Mouse (Mus musculus) heart, embryonic 15.5 days (tissue): ENCODE measurements around the gene Rmnd5b. TPM values are rescaled to one million over a fixed set of nuclear protein-coding genes. Genes with fewer than 3 reads are reported as not detected.
A peak's percentile ranks its signal among the peaks of the same experiment; 100 is the strongest.

Source experiments
- ATAC-seq: fragments of 200-750 bp; cut with Nextera tagmentation; replicated peaks from 2 replicates; pipeline ENCODE4 v1.8.0; 2017; ENCODE audit warnings: low read depth, moderate TSS enrichment; ENCODE audit not compliant: insufficient number of reproducible peaks, insufficient read depth, low FRiP score
- H3K27ac ChIP-seq: fragments of 300-500 bp; sonication (generic); 2 replicates; pipeline ENCODE4 v1.5.1; 2015; ENCODE audit warnings: mild to moderate bottlenecking, inconsistent platforms
- H3K27me3 ChIP-seq: fragments of 300-500 bp; sonication (generic); 2 replicates; pipeline ENCODE4 v1.6.1; 2015; ENCODE audit warnings: inconsistent platforms
- H3K36me3 ChIP-seq: fragments of 300-500 bp; sonication (generic); 2 replicates; pipeline ENCODE4 v1.6.1; 2015; ENCODE audit warnings: mild to moderate bottlenecking, inconsistent platforms
- H3K4me1 ChIP-seq: fragments of 300-500 bp; sonication (generic); replicated peaks from 2 replicates; pipeline ENCODE4 v1.6.1; 2015; ENCODE audit warnings: inconsistent platforms
- H3K4me2 ChIP-seq: fragments of 300-500 bp; sonication (generic); 2 replicates; pipeline ENCODE4 v1.6.1; 2015; ENCODE audit warnings: inconsistent platforms, mild to moderate bottlenecking, moderate library complexity
- H3K4me3 ChIP-seq: fragments of 300-500 bp; sonication (generic); 2 replicates; pipeline ENCODE4 v1.5.1; 2015; ENCODE audit warnings: mild to moderate bottlenecking, inconsistent platforms
- H3K9ac ChIP-seq: fragments of 300-500 bp; sonication (generic); 2 replicates; pipeline ENCODE4 v1.6.1; 2015; ENCODE audit warnings: mild to moderate bottlenecking, inconsistent platforms
- H3K9me3 ChIP-seq: fragments of 300-500 bp; sonication (generic); replicated peaks from 2 replicates; pipeline ENCODE4 v1.6.1; 2016; ENCODE audit warnings: inconsistent platforms
- WGBS: fragments of 180-500 bp; shearing (Covaris S2); methylation state at CpG from one replicate; pipeline ENCODE4 v1.1.7; 2015; ENCODE audit warnings: mixed read lengths; 5-methylcytosine and 5-hydroxymethylcytosine counted together
- polyA plus RNA-seq: library from polyadenylated mRNA; unstranded; fragments of >200 nt; fragmentation: Nextera tagmentation; extraction: Ambion mirVana; gene quantifications from 2 replicates; pipeline ENCODE4 v1.2.1, GENCODE M21; 2015

Rmnd5b gene
- polyA plus RNA-seq, 1 experiment from 2014 or later = 25.6 TPM

DNA sequence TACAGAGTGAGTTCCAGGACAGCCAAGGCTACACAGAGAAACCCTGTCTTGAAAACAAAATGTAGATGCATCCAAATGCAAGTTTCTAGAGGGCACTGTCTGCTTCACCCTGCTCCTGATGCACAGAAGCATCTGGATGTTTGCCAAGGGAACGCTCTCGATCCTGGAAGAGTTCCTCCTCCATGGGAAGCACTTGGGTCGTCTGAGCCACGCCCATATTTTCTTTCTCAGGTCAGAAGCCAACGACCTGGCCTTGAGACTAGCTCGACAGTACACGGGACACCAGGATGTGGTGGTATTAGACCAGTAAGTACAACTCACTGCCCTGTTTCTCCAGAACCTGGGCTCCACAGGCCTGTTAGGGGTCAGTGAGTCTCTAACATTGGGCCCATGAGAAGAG lies 44.5 kb downstream of the Rmnd5b start:
- 49% methylated on average over 7 of the region's 7 CpGs for WGBS
- Histone ChIP-seq H3K27ac (no peak overlapping the region), H3K9me3 (no peaks in the 10 kb centered on the region), H3K4me2 (no peak overlapping the region), H3K4me3 (no peak overlapping the region), H3K9ac (no peak overlapping the region), H3K27me3 (no peaks in the 10 kb centered on the region), H3K4me1 (peaks cover 5% of the 10 kb centered on the region; the same call in 1 of the 2 replicates), H3K36me3 (peaks cover 83% of the 10 kb centered on the region)
- no peak for ATAC-seq

DNA sequence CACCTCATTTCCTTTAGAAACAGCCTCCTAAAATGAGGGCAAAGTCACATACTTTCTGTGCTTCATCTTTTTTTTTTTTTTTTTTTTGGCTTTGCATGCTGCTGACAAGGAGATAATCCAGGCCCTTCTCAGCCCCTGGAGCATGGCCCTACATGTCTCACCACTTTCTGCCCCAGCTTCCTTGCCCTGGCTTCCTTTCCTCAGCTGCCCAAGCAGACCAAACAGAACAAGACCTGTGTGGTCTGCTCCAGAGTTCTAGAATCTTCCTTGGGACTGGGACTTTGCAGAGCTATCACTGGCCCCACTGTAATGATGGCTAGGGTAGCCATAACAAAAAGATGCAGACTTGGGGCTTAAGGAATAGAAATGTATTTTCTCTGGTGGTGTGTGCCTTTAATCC lies 45.7 kb downstream of the Rmnd5b start:
- Histone ChIP-seq H3K27ac (no peak overlapping the region), H3K4me1 (peaks cover 15% of the 10 kb centered on the region), H3K36me3 (peaks cover 72% of the 10 kb centered on the region), H3K9ac (no peak overlapping the region), H3K4me3 (no peak overlapping the region), H3K27me3 (no peaks in the 10 kb centered on the region), H3K9me3 (no peaks in the 10 kb centered on the region), H3K4me2 (no peak overlapping the region)
- ATAC-seq = no peak

DNA sequence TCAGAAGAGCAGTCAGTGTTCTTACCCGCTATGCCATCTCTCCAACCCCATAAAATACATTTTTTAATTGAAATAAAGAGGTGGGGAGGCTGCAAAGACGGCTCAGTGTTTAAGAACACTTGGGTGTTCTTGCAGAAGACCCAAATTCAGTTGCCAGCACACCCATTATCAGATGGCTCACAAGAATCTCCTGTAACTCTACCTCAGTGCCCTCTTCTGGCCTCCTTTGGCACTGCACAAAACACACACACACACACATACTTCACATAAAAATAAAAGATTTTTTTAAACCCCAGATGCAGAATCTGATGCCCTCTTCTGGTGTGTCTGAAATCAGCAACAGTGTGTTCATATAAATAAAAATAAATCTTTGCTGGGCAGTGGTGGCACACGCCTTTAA lies 46.9 kb downstream of the Rmnd5b start:
- H3K4me1 ChIP-seq = peaks cover 17% of the 10 kb centered on the region
- H3K36me3 ChIP-seq = peaks cover 62% of the 10 kb centered on the region
- H3K9me3 ChIP-seq = no peaks in the 10 kb centered on the region
- no peak overlapping the region for H3K4me2 ChIP-seq
- H3K4me3 ChIP-seq = no peak overlapping the region
- H3K9ac ChIP-seq = no peak overlapping the region
- no peak for ATAC-seq
- no peak overlapping the region for H3K27ac ChIP-seq
- no peaks in the 10 kb centered on the region for H3K27me3 ChIP-seq
- WGBS = 94% methylated on average over 3 of the region's 3 CpGs

DNA sequence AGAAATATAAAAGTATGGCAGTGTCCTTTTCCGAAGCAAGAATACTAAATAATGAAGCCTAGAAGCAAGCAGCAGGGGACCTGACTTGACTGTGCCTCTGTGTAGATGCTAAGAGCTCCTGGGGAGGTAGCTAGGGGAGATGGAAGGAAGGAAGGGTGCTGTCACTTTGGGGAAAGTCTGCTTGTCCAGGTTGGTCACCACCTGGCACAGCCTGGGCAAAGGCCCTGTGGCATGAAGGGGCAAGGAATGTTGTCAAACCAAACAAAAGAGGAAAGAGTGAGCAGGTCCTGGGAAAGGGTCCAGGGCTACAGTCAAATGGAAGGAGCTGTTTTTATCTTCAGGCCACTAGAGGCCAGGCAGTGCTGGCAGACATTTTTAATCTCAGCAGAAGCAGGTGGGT lies 48.6 kb downstream of the Rmnd5b start:
- Histone ChIP-seq H3K9me3 (no peaks in the 10 kb centered on the region), H3K36me3 (peaks cover 44% of the 10 kb centered on the region)

DNA sequence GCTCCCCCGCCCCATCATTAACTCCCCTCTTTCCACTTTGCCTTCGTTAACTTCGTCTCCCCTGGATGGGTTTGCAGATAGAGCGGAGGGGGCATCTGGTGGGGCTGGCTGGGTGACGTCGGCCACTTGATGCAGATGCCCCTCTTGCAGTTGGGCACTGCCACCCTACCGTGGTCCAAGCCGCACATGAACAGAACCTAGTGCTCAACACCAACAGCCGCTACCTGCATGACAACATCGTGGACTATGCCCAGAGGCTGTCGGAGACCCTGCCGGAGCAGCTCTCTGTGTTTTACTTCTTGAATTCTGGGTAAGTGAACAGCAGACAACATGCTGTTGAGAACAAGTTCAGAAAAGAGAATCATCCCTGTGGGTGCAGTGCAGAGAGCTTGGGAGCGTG lies 49.3 kb downstream of the Rmnd5b start:
- no peak overlapping the region for H3K4me2 ChIP-seq
- H3K4me3 ChIP-seq = no peak overlapping the region
- WGBS = 92% methylated on average over 13 of the region's 13 CpGs
- no peak for ATAC-seq
- H3K9me3 ChIP-seq = no peaks in the 10 kb centered on the region
- no peak overlapping the region for H3K9ac ChIP-seq
- H3K27me3 ChIP-seq = no peaks in the 10 kb centered on the region
- no peak overlapping the region for H3K27ac ChIP-seq
- peaks cover 38% of the 10 kb centered on the region for H3K36me3 ChIP-seq
- H3K4me1 ChIP-seq = peaks cover 23% of the 10 kb centered on the region

More for the DNA sequence above, 48.6 kb downstream of the Rmnd5b start:
- Histone ChIP-seq H3K4me3 (no peak overlapping the region), H3K4me2 (no peak overlapping the region), H3K27ac (no peak overlapping the region), H3K4me1 (peaks cover 23% of the 10 kb centered on the region), H3K27me3 (no peaks in the 10 kb centered on the region), H3K9ac (no peak overlapping the region)
- 83% methylated on average over 1 of the region's 1 CpGs for WGBS
- no peak for ATAC-seq

DNA sequence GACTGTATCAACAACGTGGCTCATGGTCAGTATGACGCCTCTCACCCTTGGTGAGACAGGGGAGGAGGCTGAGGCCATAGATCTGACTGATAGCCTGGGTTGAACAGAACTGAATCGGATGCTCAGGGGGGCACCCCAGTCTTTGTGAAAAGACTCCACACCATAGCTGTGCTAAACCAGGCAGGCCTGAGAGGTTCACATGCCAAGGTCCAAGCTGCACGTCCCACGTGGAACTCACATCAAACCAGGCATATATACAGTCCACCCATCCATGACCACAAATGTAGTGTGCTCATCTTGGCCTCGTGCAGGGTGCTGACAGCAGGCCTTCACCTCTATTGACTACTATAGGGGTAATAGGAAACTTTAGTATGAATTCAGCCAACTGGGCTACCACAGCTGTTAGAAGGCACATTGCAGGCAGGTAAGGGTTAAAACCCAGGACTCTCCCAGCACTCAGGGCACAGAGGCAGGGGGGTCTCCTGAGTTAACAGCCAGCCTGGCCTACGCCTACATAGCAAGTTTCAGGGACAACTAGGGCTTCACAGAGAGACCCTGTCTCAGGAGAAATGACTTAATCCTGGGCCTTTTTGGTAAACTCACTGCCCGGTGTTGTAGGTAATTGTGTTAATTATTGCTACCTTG lies 50.0 kb downstream of the Rmnd5b start:
- Histone ChIP-seq H3K4me3 (peak overlapping the region; percentile 72), H3K4me1 (peaks cover 20% of the 10 kb centered on the region), H3K9ac (peak overlapping the region; percentile 83), H3K36me3 (peaks cover 34% of the 10 kb centered on the region), H3K27ac (peak overlapping the region; percentile 95), H3K27me3 (no peaks in the 10 kb centered on the region), H3K9me3 (no peaks in the 10 kb centered on the region), H3K4me2 (peak overlapping the region; percentile 73)
- no peak for ATAC-seq
- 58% methylated on average over 8 of the region's 8 CpGs for WGBS

DNA sequence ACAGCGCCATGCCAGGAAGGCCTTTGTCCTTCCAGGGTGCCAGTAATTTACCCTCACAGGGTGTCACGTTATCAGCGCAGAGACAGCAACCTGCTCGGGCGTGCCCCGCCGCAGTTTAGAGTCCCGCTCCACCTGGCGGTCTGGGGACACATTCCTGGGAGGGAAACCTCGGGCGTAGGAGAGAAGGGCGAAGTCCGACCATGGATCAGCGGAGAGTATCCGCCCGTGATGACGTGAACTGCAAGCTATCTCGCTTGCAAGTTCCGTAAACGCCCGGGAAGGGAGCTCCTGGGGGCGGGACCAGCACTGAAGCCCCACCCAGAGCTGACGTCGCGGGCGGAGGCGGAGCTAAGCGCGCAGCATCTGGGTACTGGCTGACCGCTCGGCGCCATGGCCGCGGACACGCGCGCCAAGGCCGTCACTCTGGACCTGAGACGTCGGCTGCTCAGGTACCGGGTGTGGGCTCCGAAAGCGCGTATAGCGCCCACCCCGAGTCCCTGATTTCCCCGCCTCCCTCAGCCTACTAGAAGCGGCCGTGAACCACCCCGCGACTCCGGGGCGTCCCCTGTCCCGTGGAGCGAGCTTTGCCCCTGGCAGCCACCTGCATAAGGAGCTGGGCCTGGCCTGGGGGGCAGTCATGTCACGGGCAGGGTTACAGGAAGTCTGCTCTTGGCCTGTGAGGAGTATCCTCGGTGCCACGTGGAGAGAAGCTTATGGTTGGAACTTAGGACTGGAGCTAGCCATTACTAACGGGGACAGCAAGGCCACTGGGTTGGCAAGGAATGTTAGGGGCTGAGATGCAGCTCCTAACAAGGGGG lies 51.1 kb downstream of the Rmnd5b start, which contains the start of gene Phykpl:
TSS of gene Phykpl (plus strand) at position 327 of the 818 bp plus-strand sequence.
- H3K4me1 ChIP-seq = peaks cover 20% of the 10 kb centered on the region
- no peaks in the 10 kb centered on the region for H3K27me3 ChIP-seq
- peak within 1 kb of the TSS; percentile 73 for H3K4me2 ChIP-seq
- H3K36me3 ChIP-seq = peaks cover 28% of the 10 kb centered on the region
- H3K27ac ChIP-seq = peak within 1 kb of the TSS; percentile 95
- under 1% methylated on average over 59 of the region's 59 CpGs for WGBS
- H3K4me3 ChIP-seq = peak within 1 kb of the TSS; percentile 72
- peak; percentile 94 for ATAC-seq
- peak within 1 kb of the TSS; percentile 83 for H3K9ac ChIP-seq
- H3K9me3 ChIP-seq = no peaks in the 10 kb centered on the region

DNA sequence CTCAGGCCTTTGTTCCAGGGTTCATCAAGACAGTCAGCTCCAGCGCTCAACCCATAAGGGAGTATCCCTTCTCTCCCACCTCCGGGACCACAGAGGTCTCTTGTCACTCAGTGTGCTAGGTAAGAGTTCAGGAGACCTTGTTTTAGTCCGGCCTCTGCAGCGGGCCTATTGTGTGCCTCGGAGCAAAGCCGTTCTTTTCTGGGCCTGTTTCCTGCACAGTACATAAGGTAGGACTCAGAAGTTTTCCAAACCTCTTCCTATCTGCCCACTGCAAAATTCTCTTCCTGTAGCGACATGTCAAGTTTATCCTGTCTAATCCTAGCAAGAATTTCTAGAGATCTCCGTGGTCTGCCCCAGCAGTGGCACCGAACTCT lies 51.7 kb downstream of the Rmnd5b start:
- no peaks in the 10 kb centered on the region for H3K9me3 ChIP-seq
- H3K27me3 ChIP-seq = no peaks in the 10 kb centered on the region
- H3K9ac ChIP-seq = peak overlapping the region; percentile 83
- H3K36me3 ChIP-seq = peaks cover 22% of the 10 kb centered on the region; the same call in 1 of the 2 replicates
- H3K27ac ChIP-seq = peak overlapping the region; percentile 95
- 11% methylated on average over 9 of the region's 9 CpGs for WGBS
- peak overlapping the region; percentile 72 for H3K4me3 ChIP-seq
- peaks cover 20% of the 10 kb centered on the region for H3K4me1 ChIP-seq
- ATAC-seq = peak; percentile 8
- peak overlapping the region; percentile 73 for H3K4me2 ChIP-seq

DNA sequence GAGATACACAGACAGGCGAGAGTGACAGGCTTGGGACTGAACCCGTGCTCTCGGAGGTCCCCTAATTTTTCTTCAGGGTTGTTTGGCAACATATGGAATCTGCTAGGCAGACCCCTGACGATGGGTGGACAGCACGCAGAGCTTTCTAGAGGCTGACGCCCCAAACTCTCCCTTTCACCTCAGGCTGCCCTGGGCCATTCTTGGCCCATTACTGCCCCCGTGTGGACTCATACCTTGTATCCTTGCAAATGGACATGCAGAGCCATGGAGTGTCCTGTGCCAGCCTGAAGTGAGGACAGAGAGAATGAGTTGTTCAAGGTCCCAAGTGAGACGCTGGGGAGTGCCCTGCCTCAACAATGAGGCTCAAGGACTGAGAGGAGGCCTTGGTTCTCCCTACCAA lies 53.0 kb downstream of the Rmnd5b start:
- Histone ChIP-seq H3K4me2 (no peak overlapping the region), H3K9me3 (no peaks in the 10 kb centered on the region), H3K27ac (no peak overlapping the region), H3K27me3 (no peaks in the 10 kb centered on the region), H3K9ac (no peak overlapping the region), H3K4me3 (no peak overlapping the region), H3K4me1 (peaks cover 20% of the 10 kb centered on the region), H3K36me3 (peaks cover 11% of the 10 kb centered on the region; the same call in 1 of the 2 replicates)
- ATAC-seq = no peak
- WGBS = 22% methylated on average over 8 of the region's 8 CpGs

DNA sequence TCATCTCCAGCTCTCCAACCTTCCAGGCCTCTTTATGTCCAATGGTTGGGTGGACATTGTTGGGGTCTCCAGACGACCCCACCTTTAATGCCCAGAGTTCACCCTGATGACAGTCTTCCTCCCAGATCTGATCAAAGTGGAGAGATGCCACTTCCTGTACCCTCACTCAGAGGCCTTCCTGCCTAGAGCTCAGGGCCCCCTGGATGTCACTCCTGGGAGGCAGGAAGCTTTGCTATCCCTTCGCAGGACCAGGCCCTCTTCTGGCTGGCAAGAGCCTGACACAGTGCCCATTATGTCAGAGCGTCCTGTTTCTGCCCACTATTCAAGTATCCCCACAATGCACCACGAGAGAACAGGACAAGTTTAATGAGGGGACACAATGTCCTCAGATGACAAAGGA lies 56.7 kb downstream of the Rmnd5b start:
- H3K27ac ChIP-seq = no peak overlapping the region
- no peaks in the 10 kb centered on the region for H3K36me3 ChIP-seq
- H3K4me2 ChIP-seq = no peak overlapping the region
- no peak overlapping the region for H3K4me3 ChIP-seq
- H3K27me3 ChIP-seq = no peaks in the 10 kb centered on the region
- no peak for ATAC-seq
- WGBS = 64% methylated on average over 4 of the region's 4 CpGs
- peaks cover 8% of the 10 kb centered on the region for H3K4me1 ChIP-seq
- no peak overlapping the region for H3K9ac ChIP-seq
- no peaks in the 10 kb centered on the region for H3K9me3 ChIP-seq

DNA sequence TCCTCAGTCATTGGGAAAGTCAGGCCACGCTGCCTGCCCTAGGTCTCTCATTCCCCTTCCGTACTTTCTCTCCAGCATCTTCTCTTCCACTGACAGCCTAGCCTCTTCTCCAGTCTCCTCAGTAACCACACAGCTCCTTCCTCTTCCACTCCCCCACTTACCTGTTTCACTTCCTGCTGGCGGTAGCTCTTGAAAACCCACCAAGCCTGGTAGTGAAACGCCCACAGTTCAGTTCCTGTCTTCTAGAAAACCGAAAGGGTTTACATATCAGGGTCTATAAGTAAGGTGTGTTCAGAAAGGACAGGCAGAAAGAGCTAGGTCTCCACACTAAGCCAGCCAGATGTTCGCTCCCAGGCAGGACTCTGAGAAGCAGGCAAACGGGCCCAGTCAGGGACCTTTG lies 58.1 kb downstream of the Rmnd5b start:
- no peak overlapping the region for H3K4me2 ChIP-seq
- H3K27me3 ChIP-seq = no peaks in the 10 kb centered on the region
- H3K4me3 ChIP-seq = no peak overlapping the region
- H3K9me3 ChIP-seq = no peaks in the 10 kb centered on the region
- no peaks in the 10 kb centered on the region for H3K4me1 ChIP-seq
- no peak for ATAC-seq
- no peak overlapping the region for H3K9ac ChIP-seq
- 79% methylated on average over 7 of the region's 7 CpGs for WGBS
- no peaks in the 10 kb centered on the region for H3K36me3 ChIP-seq
- no peak overlapping the region for H3K27ac ChIP-seq
